Mouse (Mus musculus): Measurements from ENCODE around the gene Dst. TPM values are rescaled to one million over a fixed set of nuclear protein-coding genes. Genes with fewer than 3 reads are reported as not detected.

Gene Dst
- polyA plus RNA-seq, 1 experiment, result 9.5 TPM

DNA sequence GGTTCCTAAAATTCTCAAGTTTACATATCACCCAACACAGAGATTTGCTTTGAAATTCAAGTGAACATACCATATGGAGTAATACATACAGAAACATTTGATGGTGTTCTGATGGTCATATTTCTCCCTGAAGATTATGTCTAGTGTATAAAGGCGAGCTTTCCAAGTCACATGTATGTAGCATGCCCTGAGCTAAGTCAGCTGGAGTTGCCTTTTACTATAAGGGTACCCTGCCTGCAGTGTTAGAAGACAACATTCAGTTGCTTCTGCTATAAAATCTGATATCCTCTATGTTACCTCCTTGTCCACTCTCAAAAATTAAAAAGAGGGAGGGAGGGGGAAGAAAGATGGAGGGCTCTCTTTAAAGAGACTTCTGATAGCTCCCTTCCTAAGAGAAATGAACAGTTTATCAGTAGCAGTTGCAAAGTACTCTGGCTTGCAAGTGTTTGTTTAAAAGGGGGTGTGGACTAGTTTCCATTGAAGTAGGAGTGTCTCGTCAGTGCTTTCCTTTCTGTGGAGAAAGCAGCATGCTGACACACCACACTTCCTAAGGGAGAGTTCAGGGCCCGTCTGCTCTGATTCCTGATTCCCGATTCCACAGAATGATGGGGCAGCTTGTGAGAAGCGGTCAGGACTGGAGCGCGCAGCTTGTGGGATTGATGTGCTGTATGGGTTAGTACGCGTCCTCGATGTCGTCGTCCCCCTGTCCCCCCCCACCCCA is 168.8 kb downstream of the Dst start:
- H3K4me1 ChIP-seq (ENCODE audit: control insufficient read depth, insufficient read depth, low read length), result no peaks in the 10 kb centered on the region
- no peak overlapping the region for H3K27ac ChIP-seq (ENCODE audit: control insufficient read depth, insufficient read depth, low read depth, low read length, poor library complexity)
- no peak overlapping the region for H3K4me3 ChIP-seq (replicated peaks; ENCODE audit: control insufficient read depth, low read depth, low read length)
- WGBS, result 48% methylated on average over 12 of the region's 12 CpGs
- no peak for TF ChIP-seq POLR2A (IDR thresholded peaks at IDR 0.05; ENCODE audit: borderline replicate concordance, control insufficient read depth, low read depth, low read length)
- no peak for TF ChIP-seq CTCF (IDR thresholded peaks at IDR 0.05; ENCODE audit: control insufficient read depth, insufficient read depth, low read length)

GRCm38 (mm10) chr1:34077422-34077790 is 169.4 kb downstream of the Dst start:
- H3K27ac ChIP-seq (ENCODE audit: control insufficient read depth, insufficient read depth, low read depth, low read length, poor library complexity), result no peak overlapping the region
- no peak overlapping the region for H3K4me3 ChIP-seq (replicated peaks; ENCODE audit: control insufficient read depth, low read depth, low read length)
- TF ChIP-seq CTCF (IDR thresholded peaks at IDR 0.05; ENCODE audit: control insufficient read depth, insufficient read depth, low read length), result no peak
- TF ChIP-seq POLR2A (IDR thresholded peaks at IDR 0.05; ENCODE audit: borderline replicate concordance, control insufficient read depth, low read depth, low read length), result no peak
- no peaks in the 10 kb centered on the region for H3K4me1 ChIP-seq (ENCODE audit: control insufficient read depth, insufficient read depth, low read length)
- 48% methylated on average over 7 of the region's 7 CpGs for WGBS

DNA sequence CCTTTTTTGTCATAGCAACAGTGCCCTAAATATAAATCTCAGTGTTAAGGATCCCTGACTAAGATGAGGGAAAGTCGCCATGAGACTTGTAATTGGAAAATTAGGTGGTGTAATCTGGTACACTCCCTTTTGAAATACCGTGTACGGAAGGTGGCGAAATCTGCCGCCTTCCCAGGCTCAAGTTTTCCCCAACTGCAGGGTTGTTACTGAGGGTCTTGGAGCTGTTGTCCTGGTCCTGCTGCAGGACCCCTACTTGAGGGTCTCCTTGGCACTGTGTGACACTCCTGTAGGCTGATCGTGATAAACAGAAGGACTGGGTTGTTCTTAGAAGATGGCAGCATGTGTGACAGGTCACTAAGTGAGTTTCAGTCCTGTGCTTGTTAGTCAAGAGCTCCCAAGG is 169.9 kb downstream of the Dst start:
- WGBS, result 91% methylated on average over 6 of the region's 6 CpGs
- no peak overlapping the region for H3K27ac ChIP-seq (ENCODE audit: control insufficient read depth, insufficient read depth, low read depth, low read length, poor library complexity)
- TF ChIP-seq CTCF (IDR thresholded peaks at IDR 0.05; ENCODE audit: control insufficient read depth, insufficient read depth, low read length) (no peak), POLR2A (IDR thresholded peaks at IDR 0.05; ENCODE audit: borderline replicate concordance, control insufficient read depth, low read depth, low read length) (no peak)
- H3K4me1 ChIP-seq (ENCODE audit: control insufficient read depth, insufficient read depth, low read length), result no peaks in the 10 kb centered on the region
- no peak overlapping the region for H3K4me3 ChIP-seq (replicated peaks; ENCODE audit: control insufficient read depth, low read depth, low read length)

DNA sequence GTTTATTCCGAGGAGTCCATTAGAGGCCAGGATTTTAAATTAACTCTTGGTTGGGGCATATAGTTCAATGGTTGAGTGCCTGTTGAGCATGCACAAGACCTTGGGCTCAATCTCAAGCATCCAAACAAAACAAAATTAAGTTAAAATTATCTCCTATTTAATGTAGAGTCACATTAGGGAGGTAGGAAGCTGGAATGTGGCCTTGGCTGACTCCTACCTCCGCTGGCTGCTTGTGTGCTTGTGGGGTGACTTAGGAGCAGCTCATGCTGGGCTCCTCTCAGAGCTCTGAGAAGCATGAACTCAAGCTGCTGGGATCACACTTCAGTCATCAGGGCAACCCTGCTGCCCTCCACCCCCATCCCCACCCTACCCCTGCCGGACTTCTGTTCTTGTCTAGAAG is 181.0 kb downstream of the Dst start:
- Histone ChIP-seq H3K4me3 (replicated peaks; ENCODE audit: control insufficient read depth, low read depth, low read length) (no peak overlapping the region), H3K27ac (ENCODE audit: control insufficient read depth, insufficient read depth, low read depth, low read length, poor library complexity) (no peak overlapping the region)
- WGBS, result 90% methylated on average over 3 of the region's 3 CpGs

DNA sequence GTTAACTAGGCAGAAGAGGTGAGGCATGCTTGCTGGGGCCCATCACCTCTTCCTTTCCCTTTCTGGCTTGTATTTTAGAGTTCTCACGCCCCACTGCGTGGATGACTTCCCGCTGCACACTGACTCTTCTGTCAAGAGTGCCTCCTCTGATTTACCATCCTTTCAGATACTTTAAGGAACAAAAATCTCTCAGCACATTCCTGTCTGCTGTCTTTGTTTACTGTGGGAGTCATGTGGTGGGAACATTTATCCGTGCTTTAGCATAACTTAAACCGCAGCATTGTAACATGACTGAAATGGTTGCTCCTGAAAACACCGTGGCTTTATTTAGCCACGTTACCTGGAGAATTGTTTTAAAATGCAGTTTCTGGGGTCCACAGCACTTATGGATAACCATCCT is 182.7 kb downstream of the Dst start:
- TF ChIP-seq POLR2A (IDR thresholded peaks at IDR 0.05; ENCODE audit: borderline replicate concordance, control insufficient read depth, low read depth, low read length), result no peak
- no peak for TF ChIP-seq CTCF (IDR thresholded peaks at IDR 0.05; ENCODE audit: control insufficient read depth, insufficient read depth, low read length)
- Histone ChIP-seq H3K27ac (ENCODE audit: control insufficient read depth, insufficient read depth, low read depth, low read length, poor library complexity) (no peak overlapping the region), H3K4me1 (ENCODE audit: control insufficient read depth, insufficient read depth, low read length) (no peaks in the 10 kb centered on the region), H3K4me3 (replicated peaks; ENCODE audit: control insufficient read depth, low read depth, low read length) (no peak overlapping the region)
- WGBS, result 87% methylated on average over 7 of the region's 7 CpGs

More for the DNA sequence above, 181.0 kb downstream of the Dst start:
- TF ChIP-seq CTCF (IDR thresholded peaks at IDR 0.05; ENCODE audit: control insufficient read depth, insufficient read depth, low read length) (no peak), POLR2A (IDR thresholded peaks at IDR 0.05; ENCODE audit: borderline replicate concordance, control insufficient read depth, low read depth, low read length) (no peak)
- H3K4me1 ChIP-seq (ENCODE audit: control insufficient read depth, insufficient read depth, low read length), result no peaks in the 10 kb centered on the region

DNA sequence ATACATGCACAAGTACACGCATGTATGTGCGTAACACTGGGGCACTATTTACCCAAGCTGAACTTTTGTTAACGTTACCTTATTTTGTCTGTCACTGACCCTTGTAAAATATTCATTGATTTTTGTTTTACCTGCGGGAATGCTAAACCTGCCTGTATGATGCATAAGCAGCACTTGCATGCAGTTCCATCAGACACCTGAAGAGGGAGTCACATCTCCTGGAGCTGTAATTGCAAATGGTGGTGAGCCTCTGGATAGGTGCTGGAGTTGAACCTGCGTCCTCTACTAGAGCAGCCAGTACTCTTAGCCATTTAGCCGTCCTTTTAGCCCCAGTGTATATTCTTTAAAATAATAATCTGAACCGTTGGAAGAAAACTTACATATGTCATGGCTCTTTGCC is 185.6 kb downstream of the Dst start:
- H3K4me3 ChIP-seq (replicated peaks; ENCODE audit: control insufficient read depth, low read depth, low read length), result no peak overlapping the region
- TF ChIP-seq POLR2A (IDR thresholded peaks at IDR 0.05; ENCODE audit: borderline replicate concordance, control insufficient read depth, low read depth, low read length) (no peak), CTCF (IDR thresholded peaks at IDR 0.05; ENCODE audit: control insufficient read depth, insufficient read depth, low read length) (no peak)
- no peak overlapping the region for H3K27ac ChIP-seq (ENCODE audit: control insufficient read depth, insufficient read depth, low read depth, low read length, poor library complexity)
- WGBS, result 85% methylated on average over 7 of the region's 7 CpGs
- H3K4me1 ChIP-seq (ENCODE audit: control insufficient read depth, insufficient read depth, low read length), result no peaks in the 10 kb centered on the region

DNA sequence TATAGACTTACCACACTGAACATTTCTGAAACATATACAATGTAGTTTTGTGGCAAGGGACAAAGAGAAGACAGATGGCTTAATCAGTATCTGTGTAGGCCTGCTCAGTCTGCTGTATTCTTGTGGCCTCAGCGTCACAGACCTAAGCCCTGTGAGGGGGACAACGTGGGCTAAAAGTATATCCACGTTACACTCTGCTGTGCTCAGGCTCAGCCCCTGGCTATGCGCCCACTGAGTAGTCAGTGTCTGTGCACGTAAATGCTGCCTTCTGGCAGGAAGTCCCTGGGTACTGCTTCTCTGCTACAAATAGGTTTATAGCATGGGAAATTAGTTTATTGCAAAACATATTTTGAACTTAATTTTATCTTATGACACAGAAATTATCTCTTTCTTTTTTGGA is 186.3 kb downstream of the Dst start:
- WGBS, result 63% methylated on average over 5 of the region's 5 CpGs
- no peak overlapping the region for H3K4me3 ChIP-seq (replicated peaks; ENCODE audit: control insufficient read depth, low read depth, low read length)
- no peak for TF ChIP-seq CTCF (IDR thresholded peaks at IDR 0.05; ENCODE audit: control insufficient read depth, insufficient read depth, low read length)
- no peak for TF ChIP-seq POLR2A (IDR thresholded peaks at IDR 0.05; ENCODE audit: borderline replicate concordance, control insufficient read depth, low read depth, low read length)
- H3K27ac ChIP-seq (ENCODE audit: control insufficient read depth, insufficient read depth, low read depth, low read length, poor library complexity), result no peak overlapping the region
- no peaks in the 10 kb centered on the region for H3K4me1 ChIP-seq (ENCODE audit: control insufficient read depth, insufficient read depth, low read length)

GRCm38 (mm10) chr1:34095173-34095572 is 187.1 kb downstream of the Dst start:
- H3K4me3 ChIP-seq (replicated peaks; ENCODE audit: control insufficient read depth, low read depth, low read length), result no peak overlapping the region
- no peak for TF ChIP-seq POLR2A (IDR thresholded peaks at IDR 0.05; ENCODE audit: borderline replicate concordance, control insufficient read depth, low read depth, low read length)
- TF ChIP-seq CTCF (IDR thresholded peaks at IDR 0.05; ENCODE audit: control insufficient read depth, insufficient read depth, low read length), result no peak
- 53% methylated on average over 4 of the region's 4 CpGs for WGBS

DNA sequence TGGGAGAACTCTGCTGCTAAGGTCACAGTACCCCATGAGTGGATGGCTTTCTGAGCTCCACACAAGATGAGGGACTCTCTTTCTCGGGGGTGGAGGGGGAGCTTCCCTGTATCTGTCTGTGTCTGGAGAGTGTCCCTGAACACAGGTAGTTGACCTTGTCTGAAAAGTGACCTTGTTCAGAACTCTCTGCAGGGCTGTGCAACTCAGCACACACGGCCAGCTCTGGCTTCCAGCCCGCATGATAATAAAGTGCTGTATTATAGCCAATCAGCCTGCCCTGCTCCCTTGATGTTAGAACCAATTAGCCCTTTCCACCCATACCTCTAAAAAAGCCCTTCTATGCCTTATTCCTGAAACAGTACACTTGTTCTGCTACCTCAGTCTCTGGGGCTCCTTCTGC is 188.9 kb downstream of the Dst start:
- TF ChIP-seq CTCF (IDR thresholded peaks at IDR 0.05; ENCODE audit: control insufficient read depth, insufficient read depth, low read length) (no peak), POLR2A (IDR thresholded peaks at IDR 0.05; ENCODE audit: borderline replicate concordance, control insufficient read depth, low read depth, low read length) (no peak)
- no peak overlapping the region for H3K27ac ChIP-seq (ENCODE audit: control insufficient read depth, insufficient read depth, low read depth, low read length, poor library complexity)
- 78% methylated on average over 3 of the region's 3 CpGs for WGBS
- H3K4me3 ChIP-seq (replicated peaks; ENCODE audit: control insufficient read depth, low read depth, low read length), result no peak overlapping the region
- H3K4me1 ChIP-seq (ENCODE audit: control insufficient read depth, insufficient read depth, low read length), result no peaks in the 10 kb centered on the region

More at GRCm38 (mm10) chr1:34095173-34095572, 187.1 kb downstream of the Dst start:
- H3K27ac ChIP-seq (ENCODE audit: control insufficient read depth, insufficient read depth, low read depth, low read length, poor library complexity), result no peak overlapping the region
- no peaks in the 10 kb centered on the region for H3K4me1 ChIP-seq (ENCODE audit: control insufficient read depth, insufficient read depth, low read length)
